21 mouse cellular contexts compared by ENCODE assay signal in genomic region chr1:180924737-180925136, GRCm38 (mm10). TPM values are rescaled to one million over a fixed set of nuclear protein-coding genes. Genes with fewer than 3 reads are reported as not detected.
"Had no signal": no experiment of that assay in that cellular context is flagged by ENCODE, and none has a peak within 500 bp of the region (broad histone marks: within the 10 kb centered on the region; RNA-seq: fewer than 3 reads in every experiment).

No protein-coding gene starts in this region.

- H3K4me3 ChIP-seq: lung, embryonic 15.5 days; megakaryocyte, embryonic 14.5 days; midbrain, embryonic 13.5 days; midbrain, embryonic 15.5 days; neural tube, embryonic 12.5 days; stomach, embryonic 15.5 days had no signal

- H3K36me3 ChIP-seq: lung, embryonic 15.5 days; midbrain, embryonic 13.5 days; midbrain, embryonic 15.5 days; neural tube, embryonic 12.5 days; stomach, embryonic 15.5 days had no signal

- H3K4me1 ChIP-seq: lung, embryonic 15.5 days; midbrain, embryonic 13.5 days; midbrain, embryonic 15.5 days; neural tube, embryonic 12.5 days; stomach, embryonic 15.5 days had no signal

- H3K27ac ChIP-seq: lung, embryonic 15.5 days; macrophage; midbrain, embryonic 13.5 days; midbrain, embryonic 15.5 days; neural tube, embryonic 12.5 days; stomach, embryonic 15.5 days; stomach, postnatal 0 days had no signal

- ATAC-seq: lung, postnatal 0 days; midbrain, embryonic 13.5 days; midbrain, embryonic 15.5 days had no signal

- DNase-seq: lung, postnatal 14 days; lung, postnatal 36 days; right cerebral cortex, postnatal 14 days; thymus, adult 2 months; thymus, postnatal 25 days; thymus, postnatal 4 days had no signal

- H3K9ac ChIP-seq: lung, embryonic 15.5 days; midbrain, embryonic 13.5 days; midbrain, embryonic 15.5 days; neural tube, embryonic 12.5 days; stomach, embryonic 15.5 days had no signal

- H3K9me3 ChIP-seq: lung, embryonic 15.5 days; megakaryocyte, embryonic 14.5 days; midbrain, embryonic 13.5 days; midbrain, embryonic 15.5 days; neural tube, embryonic 12.5 days; stomach, embryonic 15.5 days had no signal

- H3K27me3 ChIP-seq: lung, embryonic 15.5 days; midbrain, embryonic 13.5 days; midbrain, embryonic 15.5 days; neural tube, embryonic 12.5 days; stomach, embryonic 15.5 days had no signal

- H3K4me2 ChIP-seq: lung, embryonic 15.5 days; midbrain, embryonic 11.5 days; midbrain, embryonic 13.5 days; midbrain, embryonic 15.5 days; neural tube, embryonic 12.5 days; stomach, embryonic 15.5 days had no signal

RNA-seq across cellular contexts. Expression of gene Lefty1, which starts 10.1 kb away (rescaled TPM):
- total RNA-seq: monocyte, adult 5-6 weeks; neutrophil, adult 5-6 weeks had no signal
- polyA plus RNA-seq: midbrain, embryonic 13.5 days; neural tube, embryonic 14.5 days had no signal

RNA-seq across cellular contexts. Expression of gene Lefty2, which starts 31.8 kb away (rescaled TPM):
- total RNA-seq: megakaryocyte progenitor cell, adult 5-6 weeks; monocyte, adult 5-6 weeks; neutrophil, adult 5-6 weeks had no signal
- polyA plus RNA-seq: macrophage; midbrain, embryonic 11.5 days; neural tube, embryonic 12.5 days; spleen, adult 2 months; stomach, embryonic 15.5 days had no signal
